Mouse (Mus musculus) C2C12 (cell line): ENCODE data around the gene Fam114a1.

ENCODE experiments used
- CTCF ChIP-seq: IDR thresholded peaks from one replicate; pipeline ENCODE4 v1.5.1; 2011; ENCODE audit not compliant: control insufficient read depth, insufficient read depth, insufficient read length
- MAX ChIP-seq: IDR thresholded peaks from one replicate; pipeline ENCODE4 v1.6.1; 2011; ENCODE audit warnings: mild to moderate bottlenecking, control low read depth
- USF1 ChIP-seq: IDR thresholded peaks from one replicate; pipeline ENCODE4 v1.6.1; 2011; ENCODE audit warnings: low read depth, mild to moderate bottlenecking, control low read depth, moderate library complexity

DNA sequence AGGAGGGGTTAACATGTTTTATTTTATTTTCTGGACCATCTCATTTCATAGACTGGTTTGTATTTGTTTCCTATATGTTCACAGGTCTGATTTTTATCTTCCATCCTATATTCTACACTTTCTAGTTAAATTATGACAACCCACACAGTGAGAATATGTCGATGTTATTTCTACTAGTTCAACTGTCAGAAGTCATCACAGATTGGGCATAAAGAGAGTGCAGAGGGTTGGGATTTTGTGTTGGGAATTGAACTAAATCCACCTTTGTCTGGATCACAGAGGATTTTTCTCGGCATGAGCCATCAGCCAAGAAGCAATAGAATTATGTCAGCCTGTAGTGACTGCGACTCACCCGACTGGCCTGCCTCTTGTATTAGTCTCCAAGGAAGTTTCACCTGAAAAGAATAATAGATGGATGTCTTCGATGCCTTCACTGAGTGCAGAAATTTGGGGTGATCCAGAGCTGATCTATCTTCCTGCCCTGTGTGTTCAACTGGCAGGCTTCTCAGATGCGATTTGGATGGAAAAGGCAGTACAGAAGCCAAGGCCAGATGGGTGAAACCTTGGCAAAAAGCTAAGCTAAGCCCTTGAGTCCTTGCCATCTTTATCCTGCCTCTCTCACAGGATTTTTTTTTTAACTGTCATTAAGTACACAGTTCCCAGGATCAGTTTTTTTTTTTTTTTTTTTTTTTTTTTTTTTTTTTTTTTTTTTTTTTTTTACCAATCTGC is 75.9 kb downstream of the Fam114a1 start:
- TF ChIP-seq CTCF (no peak), USF1 (no peak), MAX (no peak)
